Mouse (Mus musculus): Measurements from ENCODE around the gene Spin1. TPM values are rescaled to one million over a fixed set of nuclear protein-coding genes. Genes with fewer than 3 reads are reported as not detected.
A peak's percentile ranks its signal among the peaks of the same experiment; 100 is the strongest.
"Not testable (repeated sequence)": the region's sequence is repeated elsewhere in the genome, so short reads cannot be mapped to it uniquely, and the experiment has no call there.

Spin1 gene
- polyA plus RNA-seq, 1 experiment from 2014 or later, result 32.7 TPM

- TF ChIP-seq CTCF (IDR thresholded peaks at IDR 0.05; ENCODE audit: low read depth), result no peak
- no peak for ATAC-seq
- H3K4me1 ChIP-seq (replicated peaks; ENCODE audit: control insufficient read depth, insufficient read depth, low read length), result no peaks in the 10 kb centered on the region
- no peaks in the 10 kb centered on the region for H3K36me3 ChIP-seq (ENCODE audit: control insufficient read depth, insufficient read depth)
- no peak overlapping the region for H3K9ac ChIP-seq (ENCODE audit: low read depth, low read length)
- H3K4me3 ChIP-seq (ENCODE audit: low read depth, low read length), result no peak overlapping the region
- no peaks in the 10 kb centered on the region for H3K9me3 ChIP-seq (ENCODE audit: control insufficient read depth)
- no peaks in the 10 kb centered on the region for H3K27me3 ChIP-seq (replicated peaks; ENCODE audit: control insufficient read depth, insufficient read depth, low read length)
- WGBS, result 60% methylated on average over 11 of the region's 11 CpGs
- H3K27ac ChIP-seq (ENCODE audit: low read depth, low read length), result 0 out of 2 replicates have a peak overlapping the region, but pooled peaks have one; percentile 7
- H3K4me2 ChIP-seq (replicated peaks; ENCODE audit: low read depth), result no peak overlapping the region
These were observed 29.5 kb upstream of the Spin1 start for GRCm38 (mm10) chr13:51071063-51071680.

DNA sequence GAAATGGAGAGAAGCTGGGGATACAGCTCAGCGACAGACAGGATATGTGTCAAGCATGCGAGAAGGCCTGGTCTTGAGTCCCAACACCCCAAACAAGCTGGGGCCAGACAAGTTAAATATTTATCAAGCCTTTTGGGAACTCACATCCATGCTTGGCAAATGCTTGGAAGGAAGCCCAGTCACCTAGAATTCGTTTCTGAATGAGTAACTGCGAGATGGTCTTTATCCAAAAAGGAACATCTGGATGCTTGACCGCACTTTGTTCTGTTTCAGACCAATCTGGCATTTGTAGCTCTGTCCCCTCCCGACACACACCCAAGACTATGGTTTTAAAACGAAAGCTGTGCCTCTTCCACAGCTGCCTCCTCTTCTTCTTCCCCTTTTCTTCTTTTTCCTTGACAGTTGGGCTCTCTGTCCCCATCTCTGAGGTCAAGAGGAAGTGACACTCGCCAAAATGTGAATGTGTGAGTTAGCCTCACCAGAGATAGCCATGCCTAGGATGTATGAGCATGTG is 28.9 kb upstream of the Spin1 start:
- no peak overlapping the region for H3K9ac ChIP-seq (ENCODE audit: low read depth, low read length)
- H3K4me1 ChIP-seq (replicated peaks; ENCODE audit: control insufficient read depth, insufficient read depth, low read length), result no peaks in the 10 kb centered on the region
- no peak overlapping the region for H3K4me3 ChIP-seq (ENCODE audit: low read depth, low read length)
- H3K36me3 ChIP-seq (ENCODE audit: control insufficient read depth, insufficient read depth), result no peaks in the 10 kb centered on the region
- no peaks in the 10 kb centered on the region for H3K9me3 ChIP-seq (ENCODE audit: control insufficient read depth)
- no peak for TF ChIP-seq CTCF (IDR thresholded peaks at IDR 0.05; ENCODE audit: low read depth)
- no peak overlapping the region for H3K4me2 ChIP-seq (replicated peaks; ENCODE audit: low read depth)
- H3K27me3 ChIP-seq (replicated peaks; ENCODE audit: control insufficient read depth, insufficient read depth, low read length), result no peaks in the 10 kb centered on the region
- no peak for ATAC-seq
- H3K27ac ChIP-seq (ENCODE audit: low read depth, low read length), result 0 out of 2 replicates have a peak overlapping the region, but pooled peaks have one; percentile 7
- WGBS, result 59% methylated on average over 8 of the region's 8 CpGs

DNA sequence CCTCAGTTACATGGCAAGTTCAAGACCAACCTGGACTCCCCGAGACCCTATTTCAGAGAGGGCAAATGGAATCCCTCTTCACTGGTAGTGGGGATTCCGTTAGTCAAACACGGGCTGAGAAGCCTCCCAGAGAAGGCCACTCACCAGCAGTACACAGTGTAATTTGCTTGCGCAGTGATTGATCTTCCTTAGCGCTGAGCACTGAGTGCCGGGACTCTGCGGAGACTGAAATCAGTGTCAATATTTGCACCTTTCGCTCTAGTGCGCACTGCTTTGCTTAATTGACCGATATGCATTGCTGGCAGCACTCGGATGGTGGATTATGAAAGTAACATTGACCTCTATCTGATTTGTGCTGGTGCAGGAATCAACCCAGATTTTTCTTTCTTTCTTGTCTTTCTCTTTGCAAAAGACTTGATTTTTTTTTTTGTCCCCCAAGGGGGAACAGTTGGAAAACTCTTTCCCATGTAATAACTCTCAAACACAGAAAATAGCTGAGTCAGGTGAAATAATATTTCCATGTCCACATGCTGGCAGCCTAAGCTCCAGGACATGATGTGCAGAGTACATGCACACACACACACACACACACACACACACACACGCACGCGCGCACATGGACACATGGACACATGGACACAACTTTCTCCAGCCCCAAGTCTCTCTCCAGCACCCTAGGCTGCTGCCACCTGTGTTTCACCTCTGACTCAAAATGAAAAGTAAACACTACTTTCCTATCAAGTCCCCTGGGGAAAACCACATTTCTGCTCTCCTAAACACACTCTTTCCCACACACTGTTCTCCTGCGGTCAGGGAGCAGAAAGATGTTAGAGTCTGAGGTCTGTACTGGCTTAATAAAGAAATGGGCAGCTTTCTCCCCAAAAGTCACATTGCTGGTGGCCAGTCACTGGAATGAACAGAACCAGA is 27.5 kb upstream of the Spin1 start:
- H3K9me3 ChIP-seq (ENCODE audit: control insufficient read depth), result no peaks in the 10 kb centered on the region
- TF ChIP-seq CTCF (IDR thresholded peaks at IDR 0.05; ENCODE audit: low read depth), result no peak
- H3K4me3 ChIP-seq (ENCODE audit: low read depth, low read length), result no peak overlapping the region
- H3K36me3 ChIP-seq (ENCODE audit: control insufficient read depth, insufficient read depth), result no peaks in the 10 kb centered on the region
- WGBS, result 51% methylated on average over 16 of the region's 16 CpGs
- H3K4me2 ChIP-seq (replicated peaks; ENCODE audit: low read depth), result no peak overlapping the region
- H3K4me1 ChIP-seq (replicated peaks; ENCODE audit: control insufficient read depth, insufficient read depth, low read length), result no peaks in the 10 kb centered on the region
- H3K27ac ChIP-seq (ENCODE audit: low read depth, low read length), result no peak overlapping the region
- no peaks in the 10 kb centered on the region for H3K27me3 ChIP-seq (replicated peaks; ENCODE audit: control insufficient read depth, insufficient read depth, low read length)
- H3K9ac ChIP-seq (ENCODE audit: low read depth, low read length), result no peak overlapping the region
- ATAC-seq, result no peak

GRCm38 (mm10) chr13:51074081-51074680 is 26.5 kb upstream of the Spin1 start:
- H3K27me3 ChIP-seq (replicated peaks; ENCODE audit: control insufficient read depth, insufficient read depth, low read length), result no peaks in the 10 kb centered on the region
- H3K36me3 ChIP-seq (ENCODE audit: control insufficient read depth, insufficient read depth), result no peaks in the 10 kb centered on the region
- TF ChIP-seq CTCF (IDR thresholded peaks at IDR 0.05; ENCODE audit: low read depth), result no peak
- no peak overlapping the region for H3K9ac ChIP-seq (ENCODE audit: low read depth, low read length)
- WGBS, result 72% methylated on average over 6 of the region's 6 CpGs
- no peaks in the 10 kb centered on the region for H3K4me1 ChIP-seq (replicated peaks; ENCODE audit: control insufficient read depth, insufficient read depth, low read length)
- no peak overlapping the region for H3K27ac ChIP-seq (ENCODE audit: low read depth, low read length)
- no peak overlapping the region for H3K4me2 ChIP-seq (replicated peaks; ENCODE audit: low read depth)
- no peaks in the 10 kb centered on the region for H3K9me3 ChIP-seq (ENCODE audit: control insufficient read depth)
- no peak for ATAC-seq
- no peak overlapping the region for H3K4me3 ChIP-seq (ENCODE audit: low read depth, low read length)

- not testable (repeated sequence) for H3K4me2 ChIP-seq (replicated peaks; ENCODE audit: low read depth); H3K27me3 ChIP-seq (replicated peaks; ENCODE audit: control insufficient read depth, insufficient read depth, low read length); H3K27ac ChIP-seq (ENCODE audit: low read depth, low read length); H3K9ac ChIP-seq (ENCODE audit: low read depth, low read length); ATAC-seq; H3K9me3 ChIP-seq (ENCODE audit: control insufficient read depth); H3K4me1 ChIP-seq (replicated peaks; ENCODE audit: control insufficient read depth, insufficient read depth, low read length); H3K4me3 ChIP-seq (ENCODE audit: low read depth, low read length); H3K36me3 ChIP-seq (ENCODE audit: control insufficient read depth, insufficient read depth)
- 94% methylated on average over 14 of the region's 14 CpGs for WGBS
These were observed 24.5 kb upstream of the Spin1 start for GRCm38 (mm10) chr13:51076191-51076590.

- not testable (repeated sequence) for H3K36me3 ChIP-seq (ENCODE audit: control insufficient read depth, insufficient read depth); H3K27me3 ChIP-seq (replicated peaks; ENCODE audit: control insufficient read depth, insufficient read depth, low read length); H3K9ac ChIP-seq (ENCODE audit: low read depth, low read length); H3K4me2 ChIP-seq (replicated peaks; ENCODE audit: low read depth); H3K4me3 ChIP-seq (ENCODE audit: low read depth, low read length); H3K9me3 ChIP-seq (ENCODE audit: control insufficient read depth); H3K27ac ChIP-seq (ENCODE audit: low read depth, low read length); ATAC-seq; H3K4me1 ChIP-seq (replicated peaks; ENCODE audit: control insufficient read depth, insufficient read depth, low read length)
- WGBS, result 88% methylated on average over 1 of the region's 1 CpGs
These were observed 22.1 kb upstream of the Spin1 start for GRCm38 (mm10) chr13:51078586-51078985.

Measured in intestine, postnatal 0 days (tissue).